Mouse (Mus musculus): Measurements from ENCODE around the gene Eya4.

DNA sequence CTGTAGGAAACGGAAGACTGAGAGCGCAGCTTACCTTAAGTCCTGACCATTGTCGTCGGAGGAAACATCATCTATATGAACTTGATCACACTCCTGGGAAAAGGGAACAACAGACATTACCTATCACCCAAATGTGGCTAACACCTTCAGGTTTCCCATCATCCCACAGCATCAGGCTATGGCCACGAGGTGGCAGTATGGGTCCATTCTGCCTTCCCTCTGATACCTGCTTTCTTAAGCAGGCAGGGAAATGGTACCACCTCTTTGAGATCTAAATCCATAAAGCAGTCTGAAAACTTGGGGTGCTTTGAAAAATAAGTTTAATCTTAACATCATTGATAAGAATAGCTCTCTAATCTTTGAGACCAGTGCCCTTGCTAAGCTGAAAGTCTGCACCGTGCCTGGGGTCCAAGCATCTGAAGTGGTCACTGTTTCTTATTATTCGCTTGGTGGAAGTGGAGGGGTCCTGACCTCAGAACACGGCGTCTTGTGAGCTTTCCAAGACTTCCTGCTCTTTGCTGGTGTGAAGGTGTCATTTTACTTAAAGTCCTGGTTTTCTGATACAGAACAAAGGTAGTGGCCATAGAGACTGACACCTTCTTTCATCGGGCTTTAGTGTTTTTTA lies 233.7 kb downstream of the Eya4 start:
- TF ChIP-seq POLR2A (IDR thresholded peaks at IDR 0.05; ENCODE audit: low read depth, low read length) (no peak), CTCF (IDR thresholded peaks at IDR 0.05; ENCODE audit: extremely low read depth, insufficient read depth, insufficient read length, insufficient replicate concordance) (peak; percentile 22; the same call in 1 of the 2 replicates)

All from spleen, adult 2 months (tissue).